Mouse (Mus musculus): ENCODE measurements at regions not wholly inside any gene's neighbourhood (a gene's known extent, or its start where the extent isn't known, plus 50 kb on each side); places are given as distances from the start of the nearest gene placed in this dataset.
"Not testable (repeated sequence)": the region's sequence is repeated elsewhere in the genome, so short reads cannot be mapped to it uniquely, and the experiment has no call there.

GRCm38 (mm10) chr12:114478741-114479140 is 935.0 kb downstream of the Adam6a start:
- no peak for TF ChIP-seq CTCF (IDR thresholded peaks at IDR 0.05; ENCODE audit: low read depth)
- ATAC-seq (replicated peaks; ENCODE audit: low FRiP score, low read depth) (no peak), DNase-seq (ENCODE audit: low spot score) (no peak)
- no peak overlapping the region for H3K4me2 ChIP-seq (ENCODE audit: low read length)
- no peak overlapping the region for H3K9ac ChIP-seq (ENCODE audit: low read depth, low read length)
- no peak overlapping the region for H3K4me3 ChIP-seq (replicated peaks; ENCODE audit: low read depth, low read length)
- 78% methylated on average over 3 of the region's 3 CpGs for WGBS
- H3K9me3 ChIP-seq (replicated peaks; ENCODE audit: low read length), result no peaks in the 10 kb centered on the region
- H3K36me3 ChIP-seq (ENCODE audit: insufficient read depth, low read length), result no peaks in the 10 kb centered on the region
- no peak overlapping the region for H3K27ac ChIP-seq
- H3K27me3 ChIP-seq (ENCODE audit: insufficient read depth, low read length), result no peaks in the 10 kb centered on the region
- no peaks in the 10 kb centered on the region for H3K4me1 ChIP-seq (replicated peaks; ENCODE audit: insufficient read depth, low read length)

- 50% methylated on average over 2 of the region's 2 CpGs for WGBS
Observed at GRCm38 (mm10) chr12:114493500-114494031, 949.9 kb downstream of the Adam6a start.

GRCm38 (mm10) chr12:114495741-114496140 is 952.0 kb downstream of the Adam6a start:
- Histone ChIP-seq H3K4me2 (ENCODE audit: low read length) (no peak overlapping the region), H3K4me3 (replicated peaks; ENCODE audit: low read depth, low read length) (no peak overlapping the region), H3K4me1 (replicated peaks; ENCODE audit: insufficient read depth, low read length) (no peaks in the 10 kb centered on the region), H3K36me3 (ENCODE audit: insufficient read depth, low read length) (no peaks in the 10 kb centered on the region), H3K9ac (ENCODE audit: low read depth, low read length) (no peak overlapping the region), H3K27me3 (ENCODE audit: insufficient read depth, low read length) (no peaks in the 10 kb centered on the region), H3K9me3 (replicated peaks; ENCODE audit: low read length) (no peaks in the 10 kb centered on the region), H3K27ac (no peak overlapping the region)
- TF ChIP-seq CTCF (IDR thresholded peaks at IDR 0.05; ENCODE audit: low read depth), result no peak
- WGBS, result 50% methylated on average over 2 of the region's 2 CpGs
- ATAC-seq (replicated peaks; ENCODE audit: low FRiP score, low read depth), result no peak
- no peak for DNase-seq (ENCODE audit: low spot score)

More at GRCm38 (mm10) chr12:114493500-114494031, 949.9 kb downstream of the Adam6a start:
- not testable (repeated sequence) for H3K4me3 ChIP-seq (replicated peaks; ENCODE audit: low read depth, low read length); H3K4me2 ChIP-seq (ENCODE audit: low read length); DNase-seq (ENCODE audit: low spot score); H3K4me1 ChIP-seq (replicated peaks; ENCODE audit: insufficient read depth, low read length); H3K27me3 ChIP-seq (ENCODE audit: insufficient read depth, low read length); H3K27ac ChIP-seq; ATAC-seq (replicated peaks; ENCODE audit: low FRiP score, low read depth); H3K9me3 ChIP-seq (replicated peaks; ENCODE audit: low read length); H3K9ac ChIP-seq (ENCODE audit: low read depth, low read length); H3K36me3 ChIP-seq (ENCODE audit: insufficient read depth, low read length)

- H3K9ac ChIP-seq (ENCODE audit: low read depth, low read length), result no peak overlapping the region
- ATAC-seq (replicated peaks; ENCODE audit: low FRiP score, low read depth) (no peak), DNase-seq (ENCODE audit: low spot score) (no peak)
- H3K27me3 ChIP-seq (ENCODE audit: insufficient read depth, low read length), result no peaks in the 10 kb centered on the region
- no peak for TF ChIP-seq CTCF (IDR thresholded peaks at IDR 0.05; ENCODE audit: low read depth)
- WGBS, result 80% methylated on average over 2 of the region's 2 CpGs
- H3K4me1 ChIP-seq (replicated peaks; ENCODE audit: insufficient read depth, low read length), result no peaks in the 10 kb centered on the region
- no peaks in the 10 kb centered on the region for H3K36me3 ChIP-seq (ENCODE audit: insufficient read depth, low read length)
- H3K4me2 ChIP-seq (ENCODE audit: low read length), result no peak overlapping the region
- no peak overlapping the region for H3K4me3 ChIP-seq (replicated peaks; ENCODE audit: low read depth, low read length)
- H3K27ac ChIP-seq, result no peak overlapping the region
- H3K9me3 ChIP-seq (replicated peaks; ENCODE audit: low read length), result no peaks in the 10 kb centered on the region
Observed at GRCm38 (mm10) chr12:114513143-114513542, 969.4 kb downstream of the Adam6a start.

- H3K4me2 ChIP-seq (ENCODE audit: low read length); H3K9ac ChIP-seq (ENCODE audit: low read depth, low read length); H3K4me3 ChIP-seq (replicated peaks; ENCODE audit: low read depth, low read length); H3K9me3 ChIP-seq (replicated peaks; ENCODE audit: low read length); H3K27ac ChIP-seq; H3K27me3 ChIP-seq (ENCODE audit: insufficient read depth, low read length); ATAC-seq (replicated peaks; ENCODE audit: low FRiP score, low read depth); H3K36me3 ChIP-seq (ENCODE audit: insufficient read depth, low read length); H3K4me1 ChIP-seq (replicated peaks; ENCODE audit: insufficient read depth, low read length); DNase-seq (ENCODE audit: low spot score): not testable (repeated sequence)
- WGBS, result 61% methylated on average over 1 of the region's 1 CpGs
Observed at GRCm38 (mm10) chr12:114542094-114542493, 998.4 kb downstream of the Adam6a start.

- WGBS, result 61% methylated on average over 1 of the region's 1 CpGs
Observed at GRCm38 (mm10) chr12:114544931-114545330, 1001.2 kb downstream of the Adam6a start.

GRCm38 (mm10) chr12:114562440-114562839 is 1018.7 kb downstream of the Adam6a start:
- Histone ChIP-seq H3K9ac (ENCODE audit: low read depth, low read length) (no peak overlapping the region), H3K9me3 (replicated peaks; ENCODE audit: low read length) (0 out of 2 replicates have a peak, but pooled peaks cover 3% of the 10 kb centered on the region), H3K36me3 (ENCODE audit: insufficient read depth, low read length) (no peaks in the 10 kb centered on the region), H3K27ac (no peak overlapping the region), H3K4me2 (ENCODE audit: low read length) (no peak overlapping the region), H3K4me1 (replicated peaks; ENCODE audit: insufficient read depth, low read length) (no peaks in the 10 kb centered on the region), H3K27me3 (ENCODE audit: insufficient read depth, low read length) (no peaks in the 10 kb centered on the region), H3K4me3 (replicated peaks; ENCODE audit: low read depth, low read length) (no peak overlapping the region)
- TF ChIP-seq CTCF (IDR thresholded peaks at IDR 0.05; ENCODE audit: low read depth), result no peak
- ATAC-seq (replicated peaks; ENCODE audit: low FRiP score, low read depth), result no peak
- 76% methylated on average over 1 of the region's 1 CpGs for WGBS
- DNase-seq (ENCODE audit: low spot score), result no peak

More at GRCm38 (mm10) chr12:114544931-114545330, 1001.2 kb downstream of the Adam6a start:
- not testable (repeated sequence) for H3K9ac ChIP-seq (ENCODE audit: low read depth, low read length); H3K4me2 ChIP-seq (ENCODE audit: low read length); H3K4me1 ChIP-seq (replicated peaks; ENCODE audit: insufficient read depth, low read length); H3K9me3 ChIP-seq (replicated peaks; ENCODE audit: low read length); H3K4me3 ChIP-seq (replicated peaks; ENCODE audit: low read depth, low read length); H3K27me3 ChIP-seq (ENCODE audit: insufficient read depth, low read length); H3K36me3 ChIP-seq (ENCODE audit: insufficient read depth, low read length); H3K27ac ChIP-seq; ATAC-seq (replicated peaks; ENCODE audit: low FRiP score, low read depth); DNase-seq (ENCODE audit: low spot score)
